Mouse (Mus musculus): ENCODE data around the gene Mmd. TPM values are rescaled to one million over a fixed set of nuclear protein-coding genes. Genes with fewer than 3 reads are reported as not detected.

Mmd gene
- polyA plus RNA-seq, 1 experiment from 2014 or later, result 118 TPM

DNA sequence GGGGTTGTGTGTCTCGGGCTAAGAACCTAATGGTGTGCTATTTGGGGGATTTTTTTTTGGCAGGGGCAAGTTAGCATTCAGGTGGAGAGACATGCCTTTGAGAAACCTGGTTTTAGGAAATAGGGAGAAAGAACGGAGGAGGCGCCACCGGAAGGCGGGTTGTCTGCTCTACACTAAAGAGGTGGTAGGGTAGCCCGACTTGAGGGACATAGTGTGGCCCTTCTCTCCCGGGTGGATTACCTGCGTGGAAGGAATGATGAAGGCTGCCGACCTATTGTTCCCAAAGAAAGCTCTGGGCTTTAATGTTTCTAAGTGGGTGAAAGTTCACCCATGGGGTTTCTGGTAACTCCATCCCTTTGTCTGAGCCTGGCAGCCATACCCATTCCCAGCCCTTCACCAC lies 933 bp downstream of the Mmd start:
- ATAC-seq (ENCODE audit: insufficient number of reproducible peaks, low FRiP score), result no peak
- Histone ChIP-seq H3K36me3 (peaks cover 3% of the 10 kb centered on the region; the same call in 1 of the 2 replicates), H3K27ac (ENCODE audit: poor library complexity, severe bottlenecking) (peak overlapping the region; percentile 84), H3K4me1 (replicated peaks) (peaks cover 44% of the 10 kb centered on the region), H3K9me3 (replicated peaks) (no peaks in the 10 kb centered on the region), H3K4me2 (peak overlapping the region; percentile 80), H3K4me3 (peak overlapping the region; percentile 74), H3K27me3 (replicated peaks) (no peaks in the 10 kb centered on the region), H3K9ac (peak overlapping the region; percentile 93)
- WGBS, result 2% methylated on average over 9 of the region's 9 CpGs

DNA sequence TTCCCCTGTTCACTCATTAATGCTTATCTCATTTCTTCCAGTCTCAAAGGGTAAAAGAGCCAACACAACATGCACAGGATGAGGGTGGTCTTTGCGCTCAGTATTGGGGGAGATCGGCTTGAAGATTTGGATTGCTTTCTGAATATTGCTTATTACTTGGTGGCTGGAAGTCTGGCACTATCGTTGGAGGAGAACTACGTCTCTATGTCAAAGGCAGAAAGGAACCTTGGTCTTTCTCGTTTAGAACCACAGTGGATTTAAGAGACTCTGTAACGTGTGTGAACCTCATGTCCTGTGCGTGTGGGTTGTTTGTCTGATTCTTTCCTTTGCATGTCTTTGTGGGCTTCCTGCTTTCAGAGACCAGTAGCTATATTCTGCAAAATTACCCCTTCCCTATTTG lies 1.5 kb downstream of the Mmd start:
- Histone ChIP-seq H3K9me3 (replicated peaks) (no peaks in the 10 kb centered on the region), H3K27ac (ENCODE audit: poor library complexity, severe bottlenecking) (peak overlapping the region; percentile 84; the same call in 1 of the 2 replicates), H3K4me1 (replicated peaks) (peaks cover 48% of the 10 kb centered on the region), H3K9ac (peak overlapping the region; percentile 93), H3K27me3 (replicated peaks) (no peaks in the 10 kb centered on the region), H3K4me3 (peak overlapping the region; percentile 74), H3K4me2 (peak overlapping the region; percentile 80), H3K36me3 (peaks cover 3% of the 10 kb centered on the region; the same call in 1 of the 2 replicates)
- 36% methylated on average over 7 of the region's 7 CpGs for WGBS
- ATAC-seq (ENCODE audit: insufficient number of reproducible peaks, low FRiP score), result no peak

DNA sequence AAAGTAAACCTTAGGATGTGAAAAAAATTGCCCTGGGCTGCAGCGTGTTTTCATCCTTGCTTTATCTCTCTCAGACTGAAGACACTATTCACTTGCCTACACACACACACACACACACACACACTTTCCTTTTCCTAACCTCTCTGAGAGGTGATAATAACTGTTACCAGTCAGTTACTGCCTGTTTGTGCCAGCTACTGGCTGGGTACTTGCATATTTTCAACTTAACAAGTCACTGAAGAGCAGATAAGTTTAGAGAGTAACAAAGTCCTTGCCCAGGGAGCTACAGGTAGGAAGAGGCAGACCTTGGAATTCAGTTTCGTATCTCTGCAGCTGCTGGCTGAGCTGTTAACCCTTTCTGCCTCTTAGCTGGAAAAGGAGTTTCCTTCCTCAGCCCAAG lies 2.7 kb downstream of the Mmd start:
- 7% methylated on average over 2 of the region's 2 CpGs for whole genome bisulfite sequencing
- H3K27ac ChIP-seq (ENCODE audit: poor library complexity, severe bottlenecking), result peak overlapping the region; percentile 76
- peak overlapping the region; percentile 11 for H3K4me3 ChIP-seq
- H3K4me2 ChIP-seq, result peak overlapping the region; percentile 52
- no peaks in the 10 kb centered on the region for H3K9me3 ChIP-seq (replicated peaks)
- peaks cover 58% of the 10 kb centered on the region for H3K4me1 ChIP-seq (replicated peaks)
- H3K9ac ChIP-seq, result peak overlapping the region; percentile 62
- H3K36me3 ChIP-seq, result peaks cover 3% of the 10 kb centered on the region; the same call in 1 of the 2 replicates
- no peaks in the 10 kb centered on the region for H3K27me3 ChIP-seq (replicated peaks)
- ATAC-seq (ENCODE audit: insufficient number of reproducible peaks, low FRiP score), result no peak

DNA sequence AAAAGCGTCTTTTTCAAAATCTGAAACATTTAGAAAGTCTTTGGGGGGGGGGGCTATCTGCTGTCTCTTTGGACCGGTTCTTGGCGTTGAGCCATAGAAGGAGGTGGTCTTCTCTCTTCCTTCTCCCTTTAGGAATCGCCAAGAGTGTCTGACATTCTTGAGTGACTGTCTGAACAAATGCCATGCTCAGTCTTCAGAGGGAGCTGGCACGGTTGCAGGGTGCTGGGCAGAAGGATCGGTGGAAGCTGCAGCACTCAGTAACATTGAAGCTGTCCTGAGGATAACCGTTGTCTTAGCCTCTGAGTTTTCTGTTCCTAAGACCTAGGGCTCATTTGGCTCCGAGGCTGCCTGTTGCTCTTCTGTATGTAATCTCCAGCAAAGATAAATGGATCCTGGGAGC lies 3.1 kb downstream of the Mmd start:
- Histone ChIP-seq H3K9me3 (replicated peaks) (no peaks in the 10 kb centered on the region), H3K27me3 (replicated peaks) (no peaks in the 10 kb centered on the region), H3K9ac (peak overlapping the region; percentile 62), H3K4me2 (peak overlapping the region; percentile 52), H3K4me3 (peak overlapping the region; percentile 11), H3K27ac (ENCODE audit: poor library complexity, severe bottlenecking) (peak overlapping the region; percentile 76), H3K36me3 (peaks cover 4% of the 10 kb centered on the region), H3K4me1 (replicated peaks) (peaks cover 63% of the 10 kb centered on the region)
- 27% methylated on average over 8 of the region's 8 CpGs for WGBS
- ATAC-seq (ENCODE audit: insufficient number of reproducible peaks, low FRiP score), result no peak

DNA sequence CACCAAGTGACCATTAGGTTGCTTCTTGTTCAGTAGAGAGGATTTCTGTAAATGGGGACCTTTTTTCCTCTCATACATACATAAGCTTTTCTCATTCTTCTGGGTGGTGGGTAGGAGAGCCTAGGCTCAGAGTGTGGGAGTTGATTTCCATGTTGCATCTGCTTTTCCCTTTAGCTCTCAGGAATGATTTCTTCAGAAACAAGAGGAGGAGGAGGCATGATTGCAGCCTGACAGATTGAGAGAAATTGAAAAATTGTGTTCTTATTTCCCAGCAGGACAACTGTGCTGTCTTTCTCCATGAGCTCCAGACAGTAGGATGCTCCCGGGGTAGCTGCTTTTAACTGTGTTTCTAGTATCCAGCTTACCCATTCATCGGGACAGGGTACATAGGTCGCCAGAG lies 5.3 kb downstream of the Mmd start:
- no peak overlapping the region for H3K4me3 ChIP-seq
- peak overlapping the region; percentile 97 for H3K27ac ChIP-seq (ENCODE audit: poor library complexity, severe bottlenecking)
- ATAC-seq (ENCODE audit: insufficient number of reproducible peaks, low FRiP score), result no peak
- H3K27me3 ChIP-seq (replicated peaks), result no peaks in the 10 kb centered on the region
- peaks cover 73% of the 10 kb centered on the region for H3K4me1 ChIP-seq (replicated peaks)
- no peak overlapping the region for H3K9ac ChIP-seq
- no peak overlapping the region for H3K4me2 ChIP-seq
- H3K9me3 ChIP-seq (replicated peaks), result no peaks in the 10 kb centered on the region
- 86% methylated on average over 3 of the region's 3 CpGs for WGBS
- peaks cover 11% of the 10 kb centered on the region for H3K36me3 ChIP-seq

DNA sequence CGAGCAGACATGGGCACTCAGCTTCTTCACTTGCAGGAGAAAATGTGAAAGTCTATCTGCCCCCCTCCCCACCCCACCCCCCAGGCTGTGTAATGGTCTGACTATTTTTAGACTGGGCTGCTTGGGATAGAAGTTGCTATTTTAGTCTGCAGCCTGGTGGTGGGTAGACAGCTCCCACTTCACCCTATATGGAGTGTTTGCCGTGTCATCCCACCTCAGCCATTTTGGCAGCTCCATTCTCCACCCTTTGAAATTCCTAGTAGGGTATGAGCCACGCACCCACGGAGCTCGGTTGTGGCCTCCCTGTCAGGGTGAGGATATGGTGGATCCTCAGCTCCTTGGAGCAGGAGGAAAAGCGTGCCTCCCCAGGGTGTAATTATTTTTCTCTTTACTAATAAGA lies 6.4 kb downstream of the Mmd start:
- ATAC-seq (ENCODE audit: insufficient number of reproducible peaks, low FRiP score), result peak; percentile 83
- peak overlapping the region; percentile 12; the same call in 1 of the 2 replicates for H3K4me3 ChIP-seq
- H3K36me3 ChIP-seq, result peaks cover 21% of the 10 kb centered on the region
- no peaks in the 10 kb centered on the region for H3K27me3 ChIP-seq (replicated peaks)
- peaks cover 72% of the 10 kb centered on the region for H3K4me1 ChIP-seq (replicated peaks)
- 20% methylated on average over 6 of the region's 6 CpGs for WGBS
- H3K9me3 ChIP-seq (replicated peaks), result no peaks in the 10 kb centered on the region
- peak overlapping the region; percentile 61 for H3K4me2 ChIP-seq
- H3K9ac ChIP-seq, result peak overlapping the region; percentile 62
- H3K27ac ChIP-seq (ENCODE audit: poor library complexity, severe bottlenecking), result peak overlapping the region; percentile 97

DNA sequence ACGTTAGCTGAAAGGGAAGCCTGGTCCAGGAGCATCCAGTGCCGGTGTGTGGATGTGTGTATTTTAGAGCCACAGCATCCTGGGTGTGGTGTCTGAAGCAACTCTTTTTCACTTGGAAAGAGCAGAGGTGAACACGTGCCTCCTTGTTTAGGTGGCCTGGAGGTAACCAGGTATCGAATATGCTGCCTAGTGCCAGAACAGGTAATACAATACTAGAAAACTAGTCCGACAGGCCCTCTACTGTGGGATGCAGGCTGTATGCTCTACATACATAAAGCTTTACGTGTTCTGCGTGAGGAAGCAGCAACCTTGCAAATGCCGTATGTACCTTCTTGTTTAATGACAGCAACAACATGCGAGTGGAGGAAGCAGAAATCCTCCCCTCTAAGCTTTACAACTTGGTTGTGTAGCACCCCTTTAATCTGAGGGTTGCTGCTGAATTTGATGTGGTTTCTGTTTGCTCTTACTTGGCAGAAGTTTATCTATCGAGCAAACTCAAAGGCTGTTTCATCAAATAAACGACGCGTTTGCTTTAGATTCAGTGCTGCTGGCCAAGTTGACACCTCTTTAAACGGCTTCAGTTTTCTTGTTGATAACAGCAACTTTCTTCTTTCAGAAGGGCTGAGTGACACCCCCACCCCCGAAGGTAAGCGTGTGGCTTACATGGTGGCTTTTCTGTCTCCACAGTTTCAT lies 7.7 kb downstream of the Mmd start:
- 61% methylated on average over 16 of the region's 16 CpGs for WGBS
- H3K4me1 ChIP-seq (replicated peaks), result peaks cover 65% of the 10 kb centered on the region

DNA sequence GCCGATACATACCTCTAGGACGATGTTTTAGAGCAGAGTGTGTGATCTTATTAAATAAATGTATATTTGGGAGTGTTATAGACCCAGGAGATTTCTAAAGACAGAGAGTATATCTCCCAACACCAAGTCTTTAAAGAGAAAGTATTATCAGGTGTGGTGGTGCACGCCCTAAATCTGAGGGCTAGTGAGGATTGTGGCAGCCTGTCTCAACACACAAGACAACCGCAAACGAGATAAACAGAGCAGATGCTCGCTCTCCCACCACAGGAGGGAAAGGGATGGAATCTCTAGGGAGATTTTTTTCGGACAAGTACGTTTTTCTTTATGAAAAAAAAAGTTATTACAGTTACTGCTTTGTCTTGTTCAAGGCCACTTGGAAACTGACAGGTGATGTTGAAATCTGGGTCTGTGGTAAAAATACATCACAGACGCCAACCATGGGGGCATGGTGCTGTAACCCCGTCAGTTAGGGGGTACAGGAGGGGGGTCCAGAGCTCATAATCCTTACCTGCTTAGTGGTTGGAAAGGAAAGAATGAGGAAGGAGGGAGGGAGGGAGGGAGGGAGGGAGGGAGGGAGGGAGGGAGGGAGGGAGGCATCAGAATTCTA lies 9.2 kb downstream of the Mmd start:
- Histone ChIP-seq H3K4me2 (no peak overlapping the region), H3K9ac (no peak overlapping the region), H3K27ac (ENCODE audit: poor library complexity, severe bottlenecking) (peak overlapping the region; percentile 36; the same call in 1 of the 2 replicates), H3K4me1 (replicated peaks) (peaks cover 51% of the 10 kb centered on the region), H3K9me3 (replicated peaks) (no peaks in the 10 kb centered on the region), H3K27me3 (replicated peaks) (no peaks in the 10 kb centered on the region), H3K36me3 (peaks cover 48% of the 10 kb centered on the region), H3K4me3 (no peak overlapping the region)
- ATAC-seq (ENCODE audit: insufficient number of reproducible peaks, low FRiP score), result no peak
- WGBS, result 43% methylated on average over 10 of the region's 10 CpGs

More for the DNA sequence above, 7.7 kb downstream of the Mmd start:
- Histone ChIP-seq H3K36me3 (peaks cover 33% of the 10 kb centered on the region), H3K27me3 (replicated peaks) (no peaks in the 10 kb centered on the region), H3K27ac (ENCODE audit: poor library complexity, severe bottlenecking) (peak overlapping the region; percentile 97), H3K9me3 (replicated peaks) (no peaks in the 10 kb centered on the region), H3K4me2 (no peak overlapping the region), H3K4me3 (no peak overlapping the region), H3K9ac (no peak overlapping the region)
- ATAC-seq (ENCODE audit: insufficient number of reproducible peaks, low FRiP score), result no peak

DNA sequence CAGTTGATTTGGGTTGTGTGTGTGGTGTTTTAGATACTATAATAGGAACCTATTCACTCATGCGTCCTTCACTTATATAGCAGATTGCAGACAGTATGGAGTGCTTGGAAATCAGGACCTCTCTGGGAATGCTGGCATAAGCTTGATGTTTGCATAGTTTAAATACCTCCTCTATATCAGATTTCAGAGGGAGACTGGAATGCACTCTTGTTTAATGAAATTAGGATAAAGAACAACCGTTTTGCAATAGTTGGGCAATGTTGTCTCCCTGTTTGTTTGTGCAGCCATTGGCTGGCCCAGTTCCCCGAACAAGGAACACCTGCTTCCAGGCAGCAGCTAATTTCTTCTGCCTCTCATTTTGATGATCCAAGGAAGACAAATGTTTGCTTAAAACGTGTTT lies 9.8 kb downstream of the Mmd start:
- Histone ChIP-seq H3K27me3 (replicated peaks) (no peaks in the 10 kb centered on the region), H3K27ac (ENCODE audit: poor library complexity, severe bottlenecking) (0 out of 2 replicates have a peak overlapping the region, but pooled peaks have one; percentile 36), H3K9me3 (replicated peaks) (no peaks in the 10 kb centered on the region), H3K9ac (no peak overlapping the region), H3K4me1 (replicated peaks) (peaks cover 45% of the 10 kb centered on the region), H3K4me3 (no peak overlapping the region), H3K36me3 (peaks cover 54% of the 10 kb centered on the region), H3K4me2 (no peak overlapping the region)
- ATAC-seq (ENCODE audit: insufficient number of reproducible peaks, low FRiP score), result no peak
- WGBS, result 46% methylated on average over 4 of the region's 4 CpGs

DNA sequence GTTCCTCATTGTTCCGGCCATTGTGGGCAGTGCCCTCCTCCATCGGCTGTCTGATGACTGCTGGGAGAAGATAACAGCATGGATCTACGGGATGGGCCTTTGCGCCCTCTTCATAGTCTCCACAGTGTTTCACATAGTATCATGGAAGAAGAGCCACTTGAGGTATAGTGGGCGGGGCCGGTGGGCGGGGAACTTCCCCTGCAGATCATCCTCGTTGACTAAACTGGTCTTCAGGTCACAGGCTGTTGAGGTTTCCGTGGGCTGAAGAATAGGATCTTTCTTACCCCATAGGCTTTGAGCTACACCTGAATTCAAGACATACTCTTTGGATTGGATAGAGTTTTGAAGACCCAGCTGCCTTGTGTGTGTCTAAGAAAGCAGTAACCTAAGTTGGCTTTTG lies 10.6 kb downstream of the Mmd start:
- Histone ChIP-seq H3K9ac (no peak overlapping the region), H3K36me3 (peaks cover 59% of the 10 kb centered on the region), H3K27me3 (replicated peaks) (no peaks in the 10 kb centered on the region), H3K9me3 (replicated peaks) (no peaks in the 10 kb centered on the region), H3K4me3 (no peak overlapping the region), H3K27ac (ENCODE audit: poor library complexity, severe bottlenecking) (no peak overlapping the region), H3K4me2 (no peak overlapping the region), H3K4me1 (replicated peaks) (peaks cover 42% of the 10 kb centered on the region)
- no peak for ATAC-seq (ENCODE audit: insufficient number of reproducible peaks, low FRiP score)
- WGBS, result 74% methylated on average over 9 of the region's 9 CpGs

DNA sequence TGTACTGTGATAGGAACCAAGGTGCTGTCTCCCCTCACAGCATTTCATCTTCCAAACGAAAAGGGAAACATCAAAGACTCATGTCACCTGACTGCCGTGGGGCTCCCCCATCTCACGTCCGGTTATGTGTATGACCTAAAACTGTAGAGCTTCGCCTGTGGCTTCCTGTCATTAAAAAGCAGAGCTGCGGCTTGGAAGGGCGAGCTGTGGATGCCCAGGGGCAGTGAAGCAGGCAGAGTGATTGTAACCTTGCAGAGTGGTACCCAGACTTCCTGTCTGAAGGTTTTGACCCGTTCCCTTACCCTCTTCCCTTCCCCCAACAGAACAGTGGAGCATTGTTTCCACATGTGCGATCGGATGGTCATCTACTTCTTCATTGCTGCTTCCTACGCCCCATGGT lies 14.9 kb downstream of the Mmd start:
- Histone ChIP-seq H3K9me3 (replicated peaks) (no peaks in the 10 kb centered on the region), H3K27me3 (replicated peaks) (no peaks in the 10 kb centered on the region), H3K4me1 (replicated peaks) (peaks cover 7% of the 10 kb centered on the region), H3K4me3 (no peak overlapping the region), H3K9ac (no peak overlapping the region), H3K36me3 (peaks cover 83% of the 10 kb centered on the region), H3K27ac (ENCODE audit: poor library complexity, severe bottlenecking) (no peak overlapping the region), H3K4me2 (no peak overlapping the region)
- no peak for ATAC-seq (ENCODE audit: insufficient number of reproducible peaks, low FRiP score)
- 79% methylated on average over 11 of the region's 11 CpGs for WGBS
